In the genomic region with DNA sequence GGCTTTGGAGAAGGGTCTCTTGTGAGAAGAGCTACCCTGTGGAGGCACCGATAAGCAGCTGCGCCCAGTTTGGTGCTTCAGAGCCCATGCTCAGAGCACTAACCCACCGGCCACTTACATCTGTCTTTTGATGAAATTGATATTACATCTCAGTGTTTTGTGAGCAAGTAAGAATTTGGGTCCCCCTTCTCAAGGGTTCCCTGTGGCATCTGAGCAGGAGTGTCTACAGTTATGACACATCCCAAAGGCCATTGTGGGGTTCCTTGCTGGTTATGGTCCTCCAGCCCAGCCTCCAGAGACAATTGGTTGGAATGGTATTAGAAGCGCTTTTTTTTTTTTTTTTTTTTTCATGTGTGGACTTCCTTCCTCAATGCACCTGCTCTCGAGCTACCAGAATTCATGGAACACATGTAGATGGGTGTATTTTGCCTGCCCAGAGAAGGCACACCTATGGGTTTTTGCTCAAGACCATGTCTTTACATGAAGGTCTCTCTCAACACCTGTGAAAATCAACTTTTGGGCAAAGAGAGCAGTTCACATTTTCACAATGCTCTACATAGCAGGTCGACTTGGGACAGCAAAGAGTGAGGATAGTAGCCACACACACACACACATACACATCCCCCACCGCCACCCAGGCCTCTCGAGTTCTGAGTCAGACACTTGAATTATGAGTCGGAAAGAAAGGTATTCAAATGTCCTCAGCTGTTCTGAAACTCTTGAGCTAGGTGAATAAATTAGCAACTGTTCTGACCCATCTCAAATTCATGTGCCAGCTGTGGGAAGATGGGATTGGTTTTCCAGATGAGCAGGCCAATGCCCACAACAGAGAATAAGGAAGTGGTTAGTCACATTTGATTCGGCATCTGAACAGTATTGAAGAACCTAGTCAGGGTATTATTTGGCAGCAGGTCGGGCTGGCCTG, we compare ENCODE assay signal across 11 mouse cellular contexts. TPM values are rescaled to one million over a fixed set of nuclear protein-coding genes. Genes with fewer than 3 reads are reported as not detected.
DNase-seq lines count a peak whose midpoint lies in the region; ATAC-seq lines count a peak whose summit lies in the region.
"Had no signal": no experiment of that assay in that cellular context is flagged by ENCODE, and none has a peak within 500 bp of the region (broad histone marks: within the 10 kb centered on the region; RNA-seq: fewer than 3 reads in every experiment).

No protein-coding gene starts in this region.

- ATAC-seq in liver, embryonic 15.5 days (ENCODE audit: insufficient read depth): no peak
- ATAC-seq in hindbrain, embryonic 16.5 days: no peak
- ATAC-seq: midbrain, embryonic 16.5 days; Patski had no signal

- peak overlapping the region; percentile 55 for H3K4me2 ChIP-seq in liver, embryonic 15.5 days
- H3K4me2 ChIP-seq in hindbrain, embryonic 16.5 days (ENCODE audit: low read length): no peak overlapping the region

- H3K9me3 ChIP-seq in liver, embryonic 15.5 days (replicated peaks): no peaks in the 10 kb centered on the region
- peaks cover 4% of the 10 kb centered on the region; the same call in 1 of the 2 replicates for H3K9me3 ChIP-seq in hindbrain, embryonic 16.5 days (ENCODE audit: control insufficient read depth, low read length)

- H3K27me3 ChIP-seq in liver, embryonic 15.5 days: no peaks in the 10 kb centered on the region
- no peaks in the 10 kb centered on the region for H3K27me3 ChIP-seq in hindbrain, embryonic 16.5 days (replicated peaks; ENCODE audit: control insufficient read depth, insufficient read depth, low read length)
- H3K27me3 ChIP-seq: Patski had no signal

- no peaks in the 10 kb centered on the region for H3K36me3 ChIP-seq in liver, embryonic 15.5 days (replicated peaks)
- no peaks in the 10 kb centered on the region for H3K36me3 ChIP-seq in hindbrain, embryonic 16.5 days (ENCODE audit: control insufficient read depth, insufficient read depth, low read length)
- H3K36me3 ChIP-seq: hindbrain, embryonic 10.5 days had no signal

- WGBS in liver, embryonic 15.5 days (ENCODE audit: insufficient replicate concordance): 27% methylated on average over 11 of the region's 11 CpGs
- 82% methylated on average over 11 of the region's 11 CpGs for WGBS in hindbrain, embryonic 16.5 days

- DNase-seq in spleen, postnatal 36 days (ENCODE audit: low spot score in 2 of 2): peak; percentile 42 to 57
- no peak for DNase-seq in spleen, adult 12 weeks (ENCODE audit: low spot score)
- DNase-seq in T-cell, adult 2 months (ENCODE audit: low spot score): peak; percentile 24
- DNase-seq in thymus, postnatal 25 days: peak; percentile 52
- no peak for DNase-seq in urinary bladder, postnatal 14 days (ENCODE audit: low spot score)
- no peak for DNase-seq in adrenal gland, postnatal 36 days

- H3K27ac ChIP-seq in liver, embryonic 15.5 days (replicated peaks): 0 out of 2 replicates have a peak overlapping the region, but pooled peaks have one; percentile 7
- no peak overlapping the region for H3K27ac ChIP-seq in hindbrain, embryonic 16.5 days (ENCODE audit: low read depth, low read length)
- H3K27ac ChIP-seq: hindbrain, embryonic 10.5 days had no signal

- peaks cover 54% of the 10 kb centered on the region for H3K4me1 ChIP-seq in liver, embryonic 15.5 days (replicated peaks)
- H3K4me1 ChIP-seq in hindbrain, embryonic 16.5 days (ENCODE audit: control insufficient read depth, insufficient read depth, low read depth, low read length): no peaks in the 10 kb centered on the region

- no peak overlapping the region for H3K9ac ChIP-seq in liver, embryonic 15.5 days
- no peak overlapping the region for H3K9ac ChIP-seq in hindbrain, embryonic 16.5 days (ENCODE audit: low read depth, low read length)

- H3K4me3 ChIP-seq in liver, embryonic 15.5 days (replicated peaks): peak overlapping the region; percentile 48
- H3K4me3 ChIP-seq in hindbrain, embryonic 16.5 days (ENCODE audit: low read length): no peak overlapping the region
- H3K4me3 ChIP-seq: hindbrain, embryonic 10.5 days had no signal

RNA-seq across cellular contexts. Expression of a gene that starts 7.9 kb away (rescaled TPM):
- polyA plus RNA-seq in liver, embryonic 15.5 days (2015; fragmentation: Nextera tagmentation; extraction: Ambion mirVana): 14.5 and 15.1 TPM in 2 replicates
- total RNA-seq in adrenal gland, postnatal 36 days (2021): 1 to 10 TPM; 1.9 to 2.2 TPM
- polyA plus RNA-seq in hindbrain, embryonic 16.5 days (2015; fragmentation: Nextera tagmentation; extraction: Ambion mirVana): 0.89 and 1.0 TPM in 2 replicates

RNA-seq across cellular contexts. Expression of a gene that starts 47.4 kb away (rescaled TPM):
- 0.94 and 1.3 TPM in 2 replicates for polyA plus RNA-seq in liver, embryonic 15.5 days (2015; fragmentation: Nextera tagmentation; extraction: Ambion mirVana)
- 10 to 100 TPM; 14.2 to 23.4 TPM for total RNA-seq in adrenal gland, postnatal 36 days (2021)
- 110 and 116 TPM in 2 replicates for polyA plus RNA-seq in hindbrain, embryonic 16.5 days (2015; fragmentation: Nextera tagmentation; extraction: Ambion mirVana)

Comparison
In these comparisons a context has a peak if more than half of its experiments do, and no peak if none do; other contexts are left out.
1. DNase-seq: peak in spleen, postnatal 36 days (2 of 2), T-cell, adult 2 months (single experiment) and thymus, postnatal 25 days (single experiment); none in spleen, adult 12 weeks (single experiment), urinary bladder, postnatal 14 days (single experiment) and adrenal gland, postnatal 36 days (0 of 2).
2. RNA of a gene that starts 47.4 kb away (polyA plus RNA-seq): 110 to 116 TPM in hindbrain, embryonic 16.5 days; 0.94 to 1.3 TPM in liver, embryonic 15.5 days; every median in the first group is over 10 times any median in the second.